Mouse (Mus musculus) forebrain, postnatal 0 days (tissue): ENCODE results near the gene Neurod4. TPM values are rescaled to one million over a fixed set of nuclear protein-coding genes. Genes with fewer than 3 reads are reported as not detected.
A peak's percentile ranks its signal among the peaks of the same experiment; 100 is the strongest.

Experiments
- ATAC-seq: fragments of 200-750 bp; cut with Nextera tagmentation; 2 replicates; pipeline ENCODE4 v1.8.0; 2017; ENCODE audit warnings: mild to moderate bottlenecking, moderate library complexity
- DNase-seq: peaks from one replicate; pipeline ENCODE4 v3.0.0-alpha.2; 2015
- H3K27ac ChIP-seq: fragments of 300-500 bp; sonication (generic); 2 replicates; pipeline ENCODE4 v1.5.1; 2014; ENCODE audit warnings: low read depth, mild to moderate bottlenecking, antibody characterized with exemption, low read length, moderate library complexity, mixed read lengths
- H3K27me3 ChIP-seq: fragments of 300-500 bp; sonication (generic); 2 replicates; pipeline ENCODE4 v1.6.1; 2014; ENCODE audit warnings: mild to moderate bottlenecking, low read length, mixed read lengths; ENCODE audit not compliant: insufficient read depth
- H3K36me3 ChIP-seq: fragments of 300-500 bp; sonication (generic); 2 replicates; pipeline ENCODE4 v1.6.1; 2014; ENCODE audit warnings: mild to moderate bottlenecking, moderate library complexity; ENCODE audit not compliant: insufficient read depth
- H3K4me1 ChIP-seq: fragments of 300-500 bp; sonication (generic); 2 replicates; pipeline ENCODE4 v1.6.1; 2014; ENCODE audit warnings: antibody characterized with exemption; ENCODE audit not compliant: insufficient read depth
- H3K4me2 ChIP-seq: fragments of 300-500 bp; sonication (generic); 2 replicates; pipeline ENCODE4 v1.6.1; 2014; ENCODE audit warnings: low read depth, mild to moderate bottlenecking, moderate library complexity
- H3K4me3 ChIP-seq: fragments of 300-500 bp; sonication (generic); 2 replicates; pipeline ENCODE4 v1.5.1; 2014; ENCODE audit warnings: low read depth, low read length, mixed read lengths
- H3K9ac ChIP-seq: fragments of 300-500 bp; sonication (generic); 2 replicates; pipeline ENCODE4 v1.6.1; 2014; ENCODE audit warnings: mild to moderate bottlenecking
- H3K9me3 ChIP-seq: fragments of 300-500 bp; sonication (generic); 2 replicates; pipeline ENCODE4 v1.6.1; 2016; ENCODE audit warnings: low read length
- CTCF ChIP-seq: sonication (generic); IDR thresholded peaks from 2 replicates; pipeline ENCODE4 v1.5.1; 2016; ENCODE audit warnings: antibody characterized with exemption, control low read depth, low read depth
- WGBS: fragments of 180-500 bp; shearing (Covaris S2); extraction: QIAGEN DNeasy Blood & Tissue Kit; methylation state at CpG from one replicate; pipeline ENCODE4 v1.1.7; 2014; 5-methylcytosine and 5-hydroxymethylcytosine counted together
- polyA plus RNA-seq: library from polyadenylated mRNA; unstranded; fragments of >200 nt; fragmentation: Nextera tagmentation; extraction: Ambion mirVana; gene quantifications from 2 replicates; pipeline ENCODE4 v1.2.1, GENCODE M21; 2015
- total RNA-seq: library from RNA; depleted of rRNA; stranded (reverse); fragments of >200 nt; gene quantifications from 2 replicates; pipeline ENCODE4 v1.2.3, GENCODE M21; 2014; rRNA removed

The Neurod4 gene
- total RNA-seq (0.69 and 1.9 TPM in 2 replicates), polyA plus RNA-seq (0.78 and 1.2 TPM in 2 replicates)

GRCm38 (mm10) chr10:130280066-130280465 is at the start of gene Neurod4:
Neurod4 (minus strand) TSS chr10:130280240.
- TF ChIP-seq CTCF = no peak
- Histone ChIP-seq H3K27me3 (no peaks in the 10 kb centered on the region), H3K4me1 (no peaks in the 10 kb centered on the region), H3K9me3 (no peaks in the 10 kb centered on the region), H3K27ac (no peak within 1 kb of the TSS), H3K36me3 (no peaks in the 10 kb centered on the region), H3K9ac (no peak within 1 kb of the TSS), H3K4me3 (no peak within 1 kb of the TSS), H3K4me2 (no peak within 1 kb of the TSS)
- DNase-seq = peak; percentile 22
- under 1% methylated on average over 7 of the region's 7 CpGs for WGBS
- peak; percentile 29; the same call in 1 of the 2 replicates for ATAC-seq

- H3K27me3 ChIP-seq = no peaks in the 10 kb centered on the region
- DNase-seq (no peak), ATAC-seq (no peak)
- no peaks in the 10 kb centered on the region for H3K4me1 ChIP-seq
- H3K27ac ChIP-seq = no peak overlapping the region
- no peak overlapping the region for H3K4me2 ChIP-seq
- no peak overlapping the region for H3K4me3 ChIP-seq
- H3K36me3 ChIP-seq = no peaks in the 10 kb centered on the region
- no peaks in the 10 kb centered on the region for H3K9me3 ChIP-seq
- H3K9ac ChIP-seq = no peak overlapping the region
- TF ChIP-seq CTCF = no peak
- 93% methylated on average over 4 of the region's 4 CpGs for WGBS
Observed at GRCm38 (mm10) chr10:130324243-130324642, 44.2 kb upstream of the Neurod4 start.

DNA sequence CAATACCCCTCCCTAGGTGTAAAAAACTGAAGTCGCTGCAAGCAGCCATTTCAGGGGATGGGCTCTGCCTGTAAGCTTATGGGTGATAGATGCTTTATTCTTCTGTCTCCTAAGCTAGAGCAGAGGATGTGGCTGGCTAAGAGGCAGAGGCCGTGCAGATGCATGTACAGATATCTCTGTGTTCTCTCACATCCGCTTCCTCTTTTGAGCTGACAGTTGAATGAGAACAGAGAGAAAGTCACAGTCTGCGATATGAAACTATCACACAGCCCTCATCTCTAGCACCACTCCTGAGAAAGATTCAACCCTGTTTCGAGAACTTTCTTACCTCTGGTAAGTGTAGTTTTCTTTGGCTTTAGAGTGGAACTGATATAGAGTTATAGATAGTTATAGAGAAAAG is 42.6 kb upstream of the Neurod4 start, which contains the start of gene Tespa1:
Gene Tespa1 (plus strand): TSS at position 234 of the 400 bp plus-strand sequence.
- H3K4me3 ChIP-seq = no peak within 1 kb of the TSS
- DNase-seq = no peak
- H3K9me3 ChIP-seq = no peaks in the 10 kb centered on the region
- no peaks in the 10 kb centered on the region for H3K4me1 ChIP-seq
- 91% methylated on average over 5 of the region's 5 CpGs for WGBS
- H3K4me2 ChIP-seq = no peak within 1 kb of the TSS
- no peaks in the 10 kb centered on the region for H3K36me3 ChIP-seq
- H3K9ac ChIP-seq = no peak within 1 kb of the TSS
- no peaks in the 10 kb centered on the region for H3K27me3 ChIP-seq
- ATAC-seq = no peak
- H3K27ac ChIP-seq = no peak within 1 kb of the TSS
- no peak for TF ChIP-seq CTCF

- no peak overlapping the region for H3K4me2 ChIP-seq
- H3K4me3 ChIP-seq = no peak overlapping the region
- H3K27ac ChIP-seq = no peak overlapping the region
- ATAC-seq (no peak), DNase-seq (no peak)
- H3K36me3 ChIP-seq = no peaks in the 10 kb centered on the region
- H3K9ac ChIP-seq = no peak overlapping the region
- H3K4me1 ChIP-seq = no peaks in the 10 kb centered on the region
- no peaks in the 10 kb centered on the region for H3K27me3 ChIP-seq
- no peaks in the 10 kb centered on the region for H3K9me3 ChIP-seq
- no peak for TF ChIP-seq CTCF
Observed at GRCm38 (mm10) chr10:130322062-130322461, 42.0 kb upstream of the Neurod4 start.

DNA sequence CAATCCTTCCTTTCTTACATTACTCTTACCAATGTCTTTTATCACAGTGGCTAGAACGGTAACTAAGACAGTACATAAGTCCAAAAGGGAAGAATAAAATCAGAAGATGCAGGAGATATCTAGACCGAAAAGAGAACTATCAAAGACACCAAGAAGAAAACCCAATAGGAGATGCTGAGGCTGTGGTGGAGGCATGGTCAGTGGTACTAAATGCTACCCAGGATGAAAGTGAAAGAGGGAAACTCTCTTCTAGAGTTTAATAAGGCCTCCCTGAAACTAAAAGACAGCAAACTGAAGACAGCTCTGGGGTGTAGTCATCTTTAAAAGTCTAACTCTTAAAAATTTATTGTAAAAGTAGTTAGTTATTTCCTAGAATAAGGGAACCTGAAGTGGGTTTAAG is 40.7 kb upstream of the Neurod4 start:
- Histone ChIP-seq H3K36me3 (no peaks in the 10 kb centered on the region), H3K27me3 (no peaks in the 10 kb centered on the region), H3K9ac (no peak overlapping the region), H3K9me3 (no peaks in the 10 kb centered on the region), H3K4me2 (no peak overlapping the region), H3K27ac (no peak overlapping the region), H3K4me3 (no peak overlapping the region), H3K4me1 (no peaks in the 10 kb centered on the region)
- TF ChIP-seq CTCF = no peak
- ATAC-seq (no peak), DNase-seq (no peak)
- WGBS = 93% methylated on average over 2 of the region's 2 CpGs

GRCm38 (mm10) chr10:130318720-130319119 is 38.7 kb upstream of the Neurod4 start:
- TF ChIP-seq CTCF = no peak
- H3K27ac ChIP-seq = no peak overlapping the region
- no peak for DNase-seq
- no peaks in the 10 kb centered on the region for H3K27me3 ChIP-seq
- H3K36me3 ChIP-seq = no peaks in the 10 kb centered on the region
- H3K9me3 ChIP-seq = no peaks in the 10 kb centered on the region
- ATAC-seq = no peak
- H3K4me3 ChIP-seq = no peak overlapping the region
- no peaks in the 10 kb centered on the region for H3K4me1 ChIP-seq
- no peak overlapping the region for H3K9ac ChIP-seq
- WGBS = 85% methylated on average over 4 of the region's 4 CpGs
- H3K4me2 ChIP-seq = no peak overlapping the region

GRCm38 (mm10) chr10:130315846-130316245 is 35.8 kb upstream of the Neurod4 start:
- no peaks in the 10 kb centered on the region for H3K27me3 ChIP-seq
- H3K36me3 ChIP-seq = no peaks in the 10 kb centered on the region
- H3K9me3 ChIP-seq = no peaks in the 10 kb centered on the region
- H3K4me2 ChIP-seq = no peak overlapping the region
- ATAC-seq = no peak
- H3K27ac ChIP-seq = no peak overlapping the region
- H3K9ac ChIP-seq = no peak overlapping the region
- TF ChIP-seq CTCF = no peak
- DNase-seq = no peak
- H3K4me1 ChIP-seq = no peaks in the 10 kb centered on the region
- H3K4me3 ChIP-seq = no peak overlapping the region
